Mouse (Mus musculus): ENCODE measurements around the gene Reg2. TPM values are rescaled to one million over a fixed set of nuclear protein-coding genes. Genes with fewer than 3 reads are reported as not detected.
"Not testable (repeated sequence)": the region's sequence is repeated elsewhere in the genome, so short reads cannot be mapped to it uniquely, and the experiment has no call there.

Reg2 gene
- polyA plus RNA-seq (2015; fragmentation: Nextera tagmentation; extraction: Ambion mirVana): not detected in 2 replicates

- not testable (repeated sequence) for DNase-seq (ENCODE audit: low spot score); H3K27me3 ChIP-seq (ENCODE audit: insufficient read depth, low read length); H3K9ac ChIP-seq (ENCODE audit: low read depth, low read length); H3K36me3 ChIP-seq (ENCODE audit: insufficient read depth, low read length); H3K4me3 ChIP-seq (replicated peaks; ENCODE audit: low read depth, low read length); H3K4me2 ChIP-seq (ENCODE audit: low read length); H3K27ac ChIP-seq; H3K4me1 ChIP-seq (replicated peaks; ENCODE audit: insufficient read depth, low read length); ATAC-seq (replicated peaks; ENCODE audit: low FRiP score, low read depth); H3K9me3 ChIP-seq (replicated peaks; ENCODE audit: low read length)
- 99% methylated on average over 4 of the region's 17 CpGs for WGBS
Measured at GRCm38 (mm10) chr6:78395323-78395722, at the start of gene Reg2. Gene Reg2 (plus strand): TSS chr6:78395623.

- Histone ChIP-seq H3K9ac (ENCODE audit: low read depth, low read length) (no peak overlapping the region), H3K4me1 (replicated peaks; ENCODE audit: insufficient read depth, low read length) (no peaks in the 10 kb centered on the region), H3K27me3 (ENCODE audit: insufficient read depth, low read length) (no peaks in the 10 kb centered on the region), H3K36me3 (ENCODE audit: insufficient read depth, low read length) (no peaks in the 10 kb centered on the region), H3K4me3 (replicated peaks; ENCODE audit: low read depth, low read length) (no peak overlapping the region), H3K4me2 (ENCODE audit: low read length) (no peak overlapping the region), H3K27ac (no peak overlapping the region), H3K9me3 (replicated peaks; ENCODE audit: low read length) (no peaks in the 10 kb centered on the region)
- WGBS: 60% methylated on average over 2 of the region's 2 CpGs
- DNase-seq (ENCODE audit: low spot score): no peak
- TF ChIP-seq CTCF (IDR thresholded peaks at IDR 0.05; ENCODE audit: low read depth): no peak
- ATAC-seq (replicated peaks; ENCODE audit: low FRiP score, low read depth): no peak
Measured at GRCm38 (mm10) chr6:78361971-78362563, 33.4 kb upstream of the Reg2 start.

GRCm38 (mm10) chr6:78370357-78370756, 25.1 kb upstream of the Reg2 start, which contains the start of gene Reg3b:
Gene Reg3b (plus strand): TSS chr6:78370657.
- no peaks in the 10 kb centered on the region for H3K4me1 ChIP-seq (replicated peaks; ENCODE audit: insufficient read depth, low read length)
- DNase-seq (ENCODE audit: low spot score) (no peak), ATAC-seq (replicated peaks; ENCODE audit: low FRiP score, low read depth) (no peak)
- H3K27ac ChIP-seq: no peak within 1 kb of the TSS
- H3K9ac ChIP-seq (ENCODE audit: low read depth, low read length): no peak within 1 kb of the TSS
- TF ChIP-seq CTCF (IDR thresholded peaks at IDR 0.05; ENCODE audit: low read depth): no peak
- no peak within 1 kb of the TSS for H3K4me2 ChIP-seq (ENCODE audit: low read length)
- H3K36me3 ChIP-seq (ENCODE audit: insufficient read depth, low read length): no peaks in the 10 kb centered on the region
- H3K9me3 ChIP-seq (replicated peaks; ENCODE audit: low read length): no peaks in the 10 kb centered on the region
- WGBS: 88% methylated on average over 2 of the region's 2 CpGs
- H3K27me3 ChIP-seq (ENCODE audit: insufficient read depth, low read length): no peaks in the 10 kb centered on the region
- H3K4me3 ChIP-seq (replicated peaks; ENCODE audit: low read depth, low read length): no peak within 1 kb of the TSS

- no peak for ATAC-seq (replicated peaks; ENCODE audit: low FRiP score, low read depth)
- DNase-seq (ENCODE audit: low spot score): no peak
- WGBS: 64% methylated on average over 2 of the region's 2 CpGs
Measured at GRCm38 (mm10) chr6:78378765-78379164, 16.7 kb upstream of the Reg2 start, which contains the start of gene Reg3d. Gene Reg3d (minus strand): TSS chr6:78378865.

DNA sequence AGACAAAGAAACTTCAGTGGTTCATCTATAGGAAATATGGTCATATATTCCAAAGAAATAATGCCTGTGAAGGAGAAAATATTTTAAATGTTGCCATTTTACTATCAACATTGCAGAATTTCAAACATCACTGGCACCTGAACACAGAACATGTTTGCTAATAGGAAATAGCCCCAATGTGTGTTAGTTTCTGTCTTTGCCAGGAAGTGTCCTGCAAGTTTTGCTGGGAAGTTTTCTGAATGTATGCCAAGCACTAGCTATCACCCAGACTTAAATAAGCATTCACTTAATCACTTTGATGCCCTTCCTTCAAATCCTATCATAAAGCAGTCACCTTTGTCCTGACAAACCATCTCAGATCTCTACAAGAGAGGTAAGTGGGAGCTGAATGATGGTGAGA, 15.0 kb upstream of the Reg2 start, which contains the start of gene Reg3a:
Gene Reg3a (plus strand): TSS at position 301 of the 400 bp plus-strand sequence.
- Histone ChIP-seq H3K27ac (no peak within 1 kb of the TSS), H3K9me3 (replicated peaks; ENCODE audit: low read length) (no peaks in the 10 kb centered on the region), H3K4me1 (replicated peaks; ENCODE audit: insufficient read depth, low read length) (no peaks in the 10 kb centered on the region), H3K4me2 (ENCODE audit: low read length) (no peak within 1 kb of the TSS), H3K9ac (ENCODE audit: low read depth, low read length) (no peak within 1 kb of the TSS), H3K4me3 (replicated peaks; ENCODE audit: low read depth, low read length) (no peak within 1 kb of the TSS), H3K36me3 (ENCODE audit: insufficient read depth, low read length) (no peaks in the 10 kb centered on the region), H3K27me3 (ENCODE audit: insufficient read depth, low read length) (no peaks in the 10 kb centered on the region)
- DNase-seq (ENCODE audit: low spot score) (no peak), ATAC-seq (replicated peaks; ENCODE audit: low FRiP score, low read depth) (no peak)
- TF ChIP-seq CTCF (IDR thresholded peaks at IDR 0.05; ENCODE audit: low read depth): no peak

More at GRCm38 (mm10) chr6:78378765-78379164, 16.7 kb upstream of the Reg2 start, which contains the start of gene Reg3d:
- no peaks in the 10 kb centered on the region for H3K9me3 ChIP-seq (replicated peaks; ENCODE audit: low read length)
- no peaks in the 10 kb centered on the region for H3K36me3 ChIP-seq (ENCODE audit: insufficient read depth, low read length)
- H3K27me3 ChIP-seq (ENCODE audit: insufficient read depth, low read length): no peaks in the 10 kb centered on the region
- no peak within 1 kb of the TSS for H3K9ac ChIP-seq (ENCODE audit: low read depth, low read length)
- H3K4me3 ChIP-seq (replicated peaks; ENCODE audit: low read depth, low read length): no peak within 1 kb of the TSS
- H3K27ac ChIP-seq: no peak within 1 kb of the TSS
- H3K4me2 ChIP-seq (ENCODE audit: low read length): no peak within 1 kb of the TSS
- no peak for TF ChIP-seq CTCF (IDR thresholded peaks at IDR 0.05; ENCODE audit: low read depth)
- H3K4me1 ChIP-seq (replicated peaks; ENCODE audit: insufficient read depth, low read length): no peaks in the 10 kb centered on the region

- no peaks in the 10 kb centered on the region for H3K9me3 ChIP-seq (replicated peaks; ENCODE audit: low read length)
- H3K27ac ChIP-seq: no peak overlapping the region
- no peak overlapping the region for H3K4me2 ChIP-seq (ENCODE audit: low read length)
- no peaks in the 10 kb centered on the region for H3K36me3 ChIP-seq (ENCODE audit: insufficient read depth, low read length)
- no peak for TF ChIP-seq CTCF (IDR thresholded peaks at IDR 0.05; ENCODE audit: low read depth)
- no peaks in the 10 kb centered on the region for H3K4me1 ChIP-seq (replicated peaks; ENCODE audit: insufficient read depth, low read length)
- no peak for ATAC-seq (replicated peaks; ENCODE audit: low FRiP score, low read depth)
- DNase-seq (ENCODE audit: low spot score): no peak
- no peak overlapping the region for H3K9ac ChIP-seq (ENCODE audit: low read depth, low read length)
- 81% methylated on average over 3 of the region's 3 CpGs for WGBS
- H3K27me3 ChIP-seq (ENCODE audit: insufficient read depth, low read length): no peaks in the 10 kb centered on the region
- no peak overlapping the region for H3K4me3 ChIP-seq (replicated peaks; ENCODE audit: low read depth, low read length)
Measured at GRCm38 (mm10) chr6:78385609-78386008, 9.8 kb upstream of the Reg2 start.

DNA sequence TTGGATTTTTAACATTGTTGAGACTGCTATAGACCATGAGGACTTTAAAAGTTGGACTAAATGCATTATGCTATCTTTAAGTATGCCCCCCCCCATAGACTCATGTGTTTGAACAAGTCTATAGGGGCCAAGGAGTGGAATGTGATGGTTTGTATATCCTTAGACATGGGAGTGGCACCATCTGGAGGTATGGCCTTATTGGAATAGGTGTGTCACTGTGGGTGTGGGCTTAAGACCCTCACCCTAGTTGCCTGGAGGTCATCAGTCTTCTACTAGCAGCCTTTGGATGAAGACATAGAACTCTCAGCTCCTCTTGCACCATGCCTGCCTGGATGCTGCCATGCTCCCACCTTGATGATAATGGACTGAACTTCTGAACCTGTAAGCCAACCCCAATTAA, 27.0 kb downstream of the Reg2 start, which contains the start of gene Reg1:
Gene Reg1 (plus strand): TSS at position 301 of the 400 bp plus-strand sequence.
- H3K4me3 ChIP-seq (replicated peaks; ENCODE audit: low read depth, low read length); H3K27me3 ChIP-seq (ENCODE audit: insufficient read depth, low read length); DNase-seq (ENCODE audit: low spot score); H3K27ac ChIP-seq; H3K4me1 ChIP-seq (replicated peaks; ENCODE audit: insufficient read depth, low read length); H3K36me3 ChIP-seq (ENCODE audit: insufficient read depth, low read length); H3K9me3 ChIP-seq (replicated peaks; ENCODE audit: low read length); ATAC-seq (replicated peaks; ENCODE audit: low FRiP score, low read depth); H3K4me2 ChIP-seq (ENCODE audit: low read length); H3K9ac ChIP-seq (ENCODE audit: low read depth, low read length): not testable (repeated sequence)

All from kidney, postnatal 0 days (tissue).